Comparison of ENCODE assay signal across 8 mouse cellular contexts in the genomic region with DNA sequence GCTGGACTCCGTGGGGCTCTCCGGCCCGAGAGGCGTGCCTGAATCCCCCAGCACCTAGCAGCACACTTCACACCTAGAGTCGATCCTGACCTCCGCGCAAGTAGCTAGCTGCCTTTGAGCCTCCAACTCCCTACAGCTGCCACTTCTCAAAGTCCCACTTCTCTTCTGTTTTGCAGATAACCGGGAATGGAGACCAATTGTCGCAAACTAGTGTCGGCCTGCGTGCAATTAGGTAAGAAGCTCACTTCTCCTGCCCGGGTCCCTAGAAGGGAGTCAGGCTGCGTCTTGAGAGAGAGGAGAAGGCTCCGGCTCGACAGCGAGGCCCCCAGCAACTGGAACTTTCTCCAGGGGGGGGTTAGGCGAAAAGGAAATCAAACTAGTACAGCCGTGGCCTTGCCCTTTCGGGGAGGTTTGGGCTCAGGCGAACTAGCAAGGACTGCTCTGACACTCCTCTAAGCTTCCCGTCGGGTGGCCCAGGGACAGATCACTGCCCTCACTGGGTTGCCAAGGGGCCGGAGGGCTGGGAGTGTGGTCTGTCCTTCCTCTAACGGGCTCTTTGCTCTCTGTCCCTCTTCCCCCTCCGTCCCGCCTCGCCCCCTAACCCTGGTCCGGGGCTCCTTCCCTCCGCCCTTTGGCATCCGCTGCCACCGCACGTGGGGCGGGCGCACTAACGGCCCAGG. TPM values are rescaled to one million over a fixed set of nuclear protein-coding genes. Genes with fewer than 3 reads are reported as not detected.
A peak's percentile ranks its signal among the peaks of the same experiment; 100 is the strongest.
DNase-seq lines count a peak whose midpoint lies in the region; ATAC-seq and TF ChIP-seq lines count a peak whose summit lies in the region.
"Had no signal": no experiment of that assay in that cellular context is flagged by ENCODE, and none has a peak within 500 bp of the region (broad histone marks: within the 10 kb centered on the region; RNA-seq: fewer than 3 reads in every experiment).

No protein-coding gene starts in this region.

- H3K27me3 ChIP-seq in C2C12 (ENCODE audit: control insufficient read depth, insufficient read depth, insufficient read length) = no peaks in the 10 kb centered on the region
- H3K27me3 ChIP-seq in ES-Bruce4 (ENCODE audit: control insufficient read depth, insufficient read depth, low read length, poor library complexity, severe bottlenecking) = peaks cover 45% of the 10 kb centered on the region
- H3K27me3 ChIP-seq in heart, postnatal 0 days (ENCODE audit: control insufficient read depth, insufficient read depth, low read length) = peaks cover 96% of the 10 kb centered on the region
- H3K27me3 ChIP-seq in liver, postnatal 0 days (ENCODE audit: insufficient read depth, low read length) = peaks cover 95% of the 10 kb centered on the region

- H3K79me3 ChIP-seq in C2C12 (ENCODE audit: low read depth) = peaks cover 11% of the 10 kb centered on the region

- no peak overlapping the region for H3K27ac ChIP-seq in ES-Bruce4 (ENCODE audit: insufficient read depth, low read length)
- no peak overlapping the region for H3K27ac ChIP-seq in heart, postnatal 0 days (ENCODE audit: low read depth)
- H3K27ac ChIP-seq in liver, postnatal 0 days (ENCODE audit: low read depth) = no peak overlapping the region

- peak; percentile 14; the same call in 1 of the 2 replicates for ATAC-seq in heart, postnatal 0 days (ENCODE audit: insufficient read depth, low read depth)
- ATAC-seq in liver, postnatal 0 days = peak; percentile 15; the same call in 1 of the 2 replicates

- H3K4me2 ChIP-seq in heart, postnatal 0 days (ENCODE audit: low read depth, low read length) = peak overlapping the region; percentile 58
- H3K4me2 ChIP-seq in liver, postnatal 0 days (ENCODE audit: low read depth, low read length) = peak overlapping the region; percentile 70

- TF ChIP-seq EP300 in ES-Bruce4 (IDR thresholded peaks at IDR 0.05; ENCODE audit: insufficient read depth, low read depth, low read length) = no peak
- no peak for TF ChIP-seq EP300 in heart, postnatal 0 days (IDR thresholded peaks at IDR 0.05; ENCODE audit: low read depth)
- TF ChIP-seq EP300 in liver, postnatal 0 days (IDR thresholded peaks at IDR 0.05; ENCODE audit: low read depth) = no peak

- TF ChIP-seq POLR2A in ES-Bruce4 (IDR thresholded peaks at IDR 0.05; ENCODE audit: insufficient read depth, low read length) = no peak

- H3K79me2 ChIP-seq in C2C12 (ENCODE audit: control insufficient read depth, insufficient read depth) = peaks cover 58% of the 10 kb centered on the region

- WGBS in heart, postnatal 0 days = 3% methylated on average over 35 of the region's 35 CpGs
- 2% methylated on average over 35 of the region's 35 CpGs for WGBS in liver, postnatal 0 days (ENCODE audit: insufficient replicate concordance)

- peak overlapping the region; percentile 25 for H3K4me3 ChIP-seq in C2C12 (ENCODE audit: insufficient read depth, poor library complexity, severe bottlenecking)
- peak overlapping the region; percentile 61 for H3K4me3 ChIP-seq in ES-Bruce4 (ENCODE audit: low read depth, low read length)
- H3K4me3 ChIP-seq in heart, postnatal 0 days (ENCODE audit: low read depth, low read length) = peak overlapping the region; percentile 40
- H3K4me3 ChIP-seq in liver, postnatal 0 days (ENCODE audit: low read depth, low read length) = peak overlapping the region; percentile 40

- H3K4me1 ChIP-seq in ES-Bruce4 (ENCODE audit: control insufficient read depth, insufficient read depth, low read length) = no peaks in the 10 kb centered on the region
- H3K4me1 ChIP-seq in heart, postnatal 0 days (ENCODE audit: control insufficient read depth, insufficient read depth) = 0 out of 2 replicates have a peak, but pooled peaks cover 11% of the 10 kb centered on the region
- 0 out of 2 replicates have a peak, but pooled peaks cover 6% of the 10 kb centered on the region for H3K4me1 ChIP-seq in liver, postnatal 0 days (ENCODE audit: insufficient read depth)

- H3ac ChIP-seq in C2C12 (ENCODE audit: control insufficient read depth, insufficient read length, low read depth) = peak overlapping the region; percentile 38

- DNase-seq in heart, postnatal 0 days (ENCODE audit: low spot score) = no peak
- DNase-seq in liver, postnatal 0 days = no peak
- DNase-seq in ovary, postnatal 14 days (ENCODE audit: low spot score) = no peak
- DNase-seq in gastrocnemius, postnatal 25 days = no peak
- DNase-seq in T-cell, adult 2 months (ENCODE audit: low spot score) = no peak

- H3K9ac ChIP-seq in ES-Bruce4 (ENCODE audit: low read depth, poor library complexity, severe bottlenecking) = 0 out of 2 replicates have a peak overlapping the region, but pooled peaks have one; percentile 9
- no peak overlapping the region for H3K9ac ChIP-seq in heart, postnatal 0 days (replicated peaks; ENCODE audit: low read depth, low read length)
- no peak overlapping the region for H3K9ac ChIP-seq in liver, postnatal 0 days (replicated peaks)

- H3K36me3 ChIP-seq in C2C12 (ENCODE audit: control insufficient read depth, insufficient read depth) = peaks cover 5% of the 10 kb centered on the region
- no peaks in the 10 kb centered on the region for H3K36me3 ChIP-seq in ES-Bruce4 (ENCODE audit: control insufficient read depth, insufficient read depth, low read length, poor library complexity, severe bottlenecking)
- H3K36me3 ChIP-seq in heart, postnatal 0 days (replicated peaks; ENCODE audit: control insufficient read depth, insufficient read depth, low read length) = no peaks in the 10 kb centered on the region
- H3K36me3 ChIP-seq in liver, postnatal 0 days (replicated peaks; ENCODE audit: insufficient read depth, low read length) = no peaks in the 10 kb centered on the region

- TF ChIP-seq CTCF in C2C12 (IDR thresholded peaks at IDR 0.05; ENCODE audit: control insufficient read depth, insufficient read depth, insufficient read length) = no peak
- TF ChIP-seq CTCF in ES-Bruce4 (IDR thresholded peaks at IDR 0.05; ENCODE audit: low read depth, low read length) = no peak
- no peak for TF ChIP-seq CTCF in heart, postnatal 0 days (IDR thresholded peaks at IDR 0.05; ENCODE audit: low read depth)
- no peak for TF ChIP-seq CTCF in liver, postnatal 0 days (IDR thresholded peaks at IDR 0.05; ENCODE audit: low read depth)

- H3K9me3 ChIP-seq in ES-Bruce4 (replicated peaks; ENCODE audit: control insufficient read depth, insufficient read depth, low read length, poor library complexity, severe bottlenecking) = no peaks in the 10 kb centered on the region
- H3K9me3 ChIP-seq in heart, postnatal 0 days (replicated peaks; ENCODE audit: control insufficient read depth, low read length) = no peaks in the 10 kb centered on the region
- no peaks in the 10 kb centered on the region for H3K9me3 ChIP-seq in liver, postnatal 0 days (ENCODE audit: low read length)

TF ChIP-seq in C2C12, 6 proteins besides CTCF, POLR2A, EP300 and RAD21:
- no peak for TF ChIP-seq CEBPB (IDR thresholded peaks at IDR 0.05; ENCODE audit: low read depth)
- no peak for TF ChIP-seq MYOD1 (IDR thresholded peaks at IDR 0.05; ENCODE audit: control insufficient read depth, insufficient read length, low read depth)
TF ChIP-seq in C2C12: peak in this region for 0.

RNA-seq across cellular contexts. Expression of a gene that starts 4.2 kb away (rescaled TPM):
- polyA plus RNA-seq in C2C12 (2012; fragmentation: generic; extraction: Trizol) (31.8 TPM), ES-Bruce4 (2011; ENCODE audit: insufficient read depth, insufficient read length, low read depth, missing spikeins) (21.4 and 23.4 TPM in 2 replicates)
- total RNA-seq in heart, postnatal 0 days (2014; rRNA removed; ENCODE audit: low replicate concordance) = 3.9 and 4.1 TPM in 2 replicates
- 11.7 and 13.0 TPM in 2 replicates for polyA plus RNA-seq in heart, postnatal 0 days (2015; fragmentation: Nextera tagmentation; extraction: Ambion mirVana)
- 0.20 and 0.33 TPM in 2 replicates for polyA plus RNA-seq in liver, postnatal 0 days (2015; fragmentation: Nextera tagmentation; extraction: Ambion mirVana)
- total RNA-seq in gastrocnemius, postnatal 25 days (2021) = 10 to 100 TPM in 1 of 2 experiments, 1 to 10 TPM in 1; 5.2 to 24.5 TPM
- total RNA-seq: adrenal gland, postnatal 36 days had no signal
